Mouse (Mus musculus): ENCODE measurements around the gene Atg7.

Gene Atg7

DNA sequence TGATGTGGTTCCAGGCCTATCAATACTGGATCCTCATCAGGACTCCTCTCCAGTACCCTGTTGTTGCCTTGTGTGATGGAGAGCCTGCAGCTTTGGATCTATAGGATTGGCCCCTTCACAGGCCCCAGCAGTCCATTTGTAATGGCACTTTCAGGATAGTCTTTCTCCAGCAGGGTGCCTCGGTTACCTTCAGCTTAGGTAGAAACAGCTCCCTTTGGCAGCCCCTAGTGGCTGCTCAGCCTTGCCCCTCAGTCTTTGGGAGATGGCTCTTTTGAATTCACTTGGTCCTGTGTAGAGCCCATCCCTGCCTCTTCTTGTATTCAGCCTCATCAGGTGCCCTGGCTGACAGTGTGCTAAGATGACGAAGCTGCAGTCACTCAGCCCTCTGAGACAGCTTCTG is 184.0 kb downstream of the Atg7 start:
- DNase-seq = no peak

DNA sequence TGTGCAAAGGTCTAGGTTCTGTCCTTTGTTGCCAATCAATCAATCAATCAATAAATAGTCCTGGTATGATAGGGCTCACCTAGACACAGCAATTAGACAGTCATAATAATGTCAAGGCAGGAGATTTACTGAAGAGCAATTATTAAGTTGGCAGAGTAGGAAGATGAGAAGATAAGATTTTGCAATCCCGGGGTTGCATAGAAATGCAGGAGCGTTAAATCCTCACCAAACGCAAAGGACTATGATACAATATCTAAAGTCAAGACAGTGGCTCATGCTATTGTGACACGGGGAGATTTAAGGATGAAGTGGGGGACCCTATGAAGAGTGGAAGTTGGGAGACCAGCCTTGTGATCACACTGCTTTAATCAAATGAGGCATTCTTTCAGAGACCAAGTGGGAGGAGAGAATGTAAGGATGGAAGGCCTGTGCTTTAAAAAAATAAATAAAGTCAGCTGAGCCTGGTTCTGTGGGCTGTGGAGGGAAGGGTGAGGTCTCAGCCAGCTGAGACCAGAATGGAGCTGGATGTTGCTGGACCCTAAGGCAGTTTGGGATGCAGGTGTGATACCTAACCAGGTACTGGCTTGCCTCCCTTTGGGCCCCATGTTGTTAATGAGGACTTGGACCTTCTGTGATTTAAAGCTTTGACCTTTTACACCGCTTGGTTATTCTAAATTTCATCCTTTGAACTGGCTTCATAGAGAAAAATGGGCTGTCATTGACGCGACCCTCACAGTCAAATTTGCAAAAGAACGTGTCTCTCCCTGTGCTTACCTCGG is 187.0 kb downstream of the Atg7 start:
- no peak for DNase-seq

GRCm38 (mm10) chr6:114831807-114832206 is 188.9 kb downstream of the Atg7 start:
- no peak for DNase-seq

DNA sequence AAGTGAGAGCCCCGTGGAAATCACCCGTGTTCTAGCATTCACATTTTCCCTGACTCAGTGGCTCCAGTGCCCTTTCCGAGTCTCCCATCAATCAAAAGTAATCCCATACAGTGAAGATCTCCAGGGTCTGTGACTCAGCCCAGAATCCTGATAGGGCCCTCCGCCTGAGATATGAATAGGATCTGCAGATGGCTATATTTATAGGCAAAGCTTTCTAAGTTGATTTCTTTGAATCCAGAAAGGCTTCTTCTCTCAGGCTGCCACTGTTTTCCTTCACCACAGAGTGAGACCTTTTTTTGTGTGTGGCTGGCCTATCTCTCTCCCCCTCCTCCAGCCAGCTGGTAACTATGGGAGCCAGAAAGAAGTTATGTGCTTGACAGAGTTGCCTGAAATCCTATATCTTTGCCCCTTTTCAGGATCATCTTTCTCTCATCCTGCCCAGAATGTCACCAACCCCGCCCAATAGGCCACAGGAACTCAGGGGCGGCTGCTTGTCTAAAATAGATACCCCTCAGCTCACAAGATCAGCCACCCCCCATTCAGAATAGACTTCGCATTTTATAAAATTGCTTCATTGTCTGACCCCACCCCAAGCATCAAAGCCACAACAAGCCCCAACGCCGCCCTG is 190.3 kb downstream of the Atg7 start:
- DNase-seq = no peak

DNA sequence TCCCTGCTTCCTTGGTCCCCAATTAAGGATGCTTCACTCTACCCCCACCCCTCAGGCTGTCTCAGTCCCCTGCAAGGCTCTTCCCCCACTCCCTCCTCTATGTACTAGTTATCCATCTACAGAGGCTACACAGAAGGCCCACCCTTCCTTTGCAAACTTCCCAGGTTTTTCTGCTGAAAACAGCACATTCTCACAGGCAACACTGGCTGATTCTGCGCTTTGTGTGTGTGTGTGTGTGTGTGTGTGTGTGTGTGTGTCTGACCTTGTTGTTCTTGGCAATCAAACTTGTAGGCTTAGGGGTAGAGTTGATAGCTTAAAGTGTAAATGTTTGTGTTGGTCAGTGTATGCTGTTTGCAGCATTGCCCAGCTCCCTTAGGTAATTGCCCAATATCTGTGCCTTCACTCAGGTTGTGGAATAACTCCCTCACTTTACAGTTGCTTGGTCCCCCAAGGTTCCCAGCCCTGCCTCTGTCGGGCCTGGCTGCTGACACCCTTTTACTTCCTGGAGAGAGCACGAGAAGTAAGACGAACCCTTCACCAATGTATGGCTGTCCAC is 191.0 kb downstream of the Atg7 start:
- no peak for DNase-seq

GRCm38 (mm10) chr6:114835344-114835743 is 192.4 kb downstream of the Atg7 start:
- no peak for DNase-seq

DNA sequence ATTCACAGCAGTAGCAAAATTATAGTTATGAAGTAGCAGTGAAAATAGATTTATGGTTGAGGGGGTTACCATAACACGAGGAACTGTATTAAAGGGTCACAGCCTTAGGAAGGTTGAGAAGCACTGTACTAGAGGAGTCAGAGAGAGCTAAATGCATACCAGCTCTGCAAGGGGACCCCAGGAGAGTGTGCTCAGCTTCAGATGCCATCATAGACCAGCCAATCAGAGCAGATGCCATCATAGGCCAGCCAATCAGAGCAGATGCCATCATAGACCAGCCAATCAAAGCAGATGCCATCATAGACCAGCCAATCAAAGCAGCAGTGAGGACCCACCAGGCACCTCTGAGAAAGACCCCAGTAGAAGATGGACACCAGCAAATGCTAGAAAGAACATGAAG is 192.9 kb downstream of the Atg7 start:
- no peak for DNase-seq

DNA sequence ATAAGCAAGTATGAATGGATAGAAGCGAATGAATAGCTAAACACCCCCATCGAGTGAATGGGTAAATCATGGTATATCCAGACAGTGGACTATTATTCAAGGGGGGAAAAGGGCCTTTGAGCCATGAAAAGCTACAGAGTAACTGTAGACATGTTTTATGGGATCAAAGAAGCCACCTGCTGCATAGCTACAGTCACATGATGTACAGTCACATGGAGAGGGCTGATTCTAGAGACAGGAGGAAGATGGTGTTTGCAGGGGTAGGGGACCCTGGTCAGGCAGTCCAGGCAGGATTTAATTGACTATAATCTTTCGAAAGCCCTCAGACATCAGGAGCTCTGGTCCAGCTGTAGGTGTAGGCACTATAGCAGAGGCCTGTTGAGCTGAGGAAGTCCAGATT is 193.5 kb downstream of the Atg7 start:
- no peak for DNase-seq

- DNase-seq = no peak
Observed at GRCm38 (mm10) chr6:114838872-114839271, 196.0 kb downstream of the Atg7 start.

- no peak for DNase-seq
Observed at GRCm38 (mm10) chr6:114840012-114840411, 197.1 kb downstream of the Atg7 start.

DNA sequence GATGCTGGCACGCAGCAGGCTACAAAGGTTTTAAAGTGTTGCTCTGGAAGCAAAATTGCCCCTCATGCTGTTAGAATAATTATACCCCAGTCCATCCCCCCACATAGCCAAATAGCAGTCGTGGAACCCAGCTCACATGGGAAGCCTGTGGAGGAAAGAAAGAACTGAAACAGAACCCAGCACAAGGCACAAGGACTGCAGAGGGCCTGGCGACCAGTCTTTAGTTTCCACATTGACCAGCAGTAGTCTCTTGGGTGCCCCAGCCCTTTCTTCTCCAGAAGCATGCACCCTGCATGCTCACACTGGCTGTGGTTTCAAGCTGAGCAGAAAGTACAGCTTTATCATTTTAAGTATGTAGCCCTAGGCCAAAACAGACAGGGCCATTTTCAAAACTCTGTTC is 199.2 kb downstream of the Atg7 start:
- no peak for DNase-seq

- DNase-seq = no peak
Observed at GRCm38 (mm10) chr6:114842863-114843262, 200.0 kb downstream of the Atg7 start.

- DNase-seq = no peak
Observed at GRCm38 (mm10) chr6:114846153-114846772, 203.4 kb downstream of the Atg7 start.

DNA sequence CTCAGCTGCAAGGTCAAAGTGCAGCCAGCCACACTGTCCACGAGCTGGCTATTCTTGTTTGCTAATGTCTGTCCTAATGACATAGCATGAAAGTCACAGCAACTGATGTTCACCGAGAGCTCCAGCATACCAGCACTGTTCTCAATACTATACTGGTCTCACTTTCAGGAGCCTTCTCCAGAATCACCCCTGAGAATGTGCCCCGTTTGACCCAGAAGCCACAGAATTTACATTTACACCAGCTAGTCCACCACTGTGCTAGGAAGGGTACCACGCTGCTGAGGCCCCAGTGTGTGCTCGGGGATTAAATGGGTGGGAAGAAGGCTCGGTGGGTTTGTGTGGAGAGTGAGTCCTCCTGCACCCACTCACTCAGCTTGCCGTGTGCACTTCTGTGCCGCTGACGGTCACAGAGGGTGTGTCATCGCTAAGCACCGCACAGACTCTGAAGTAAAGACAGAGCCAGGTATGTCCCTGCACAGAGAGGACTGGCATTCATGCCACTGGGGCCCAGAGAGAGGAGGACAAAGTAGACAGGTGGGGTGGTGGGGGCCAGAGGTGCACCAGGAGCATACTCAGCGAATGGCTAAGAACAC is 204.8 kb downstream of the Atg7 start:
- no peak for DNase-seq

- no peak for DNase-seq
Observed at GRCm38 (mm10) chr6:114848761-114849160, 205.9 kb downstream of the Atg7 start.

DNA sequence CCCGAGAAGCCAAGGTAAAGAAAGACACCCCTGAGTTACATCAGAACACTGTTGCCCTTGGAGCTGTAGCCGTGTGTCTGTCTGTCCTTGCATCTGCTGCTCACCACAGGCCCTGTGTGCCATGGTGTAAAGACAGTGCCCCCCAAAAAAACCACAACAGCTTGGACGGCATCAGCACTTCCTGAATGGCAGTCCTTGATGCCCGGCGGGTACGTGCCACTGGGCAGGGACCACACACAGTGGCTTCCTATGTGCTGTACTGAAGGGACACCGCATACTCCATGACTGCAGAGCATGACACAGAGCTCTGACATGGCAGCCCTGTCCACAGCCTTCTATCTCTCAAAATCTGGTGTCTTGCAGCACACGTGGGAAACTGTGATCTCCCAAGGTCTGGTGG is 206.9 kb downstream of the Atg7 start:
- DNase-seq = no peak

- DNase-seq = no peak
Observed at GRCm38 (mm10) chr6:114851688-114852087, 208.8 kb downstream of the Atg7 start.

DNA sequence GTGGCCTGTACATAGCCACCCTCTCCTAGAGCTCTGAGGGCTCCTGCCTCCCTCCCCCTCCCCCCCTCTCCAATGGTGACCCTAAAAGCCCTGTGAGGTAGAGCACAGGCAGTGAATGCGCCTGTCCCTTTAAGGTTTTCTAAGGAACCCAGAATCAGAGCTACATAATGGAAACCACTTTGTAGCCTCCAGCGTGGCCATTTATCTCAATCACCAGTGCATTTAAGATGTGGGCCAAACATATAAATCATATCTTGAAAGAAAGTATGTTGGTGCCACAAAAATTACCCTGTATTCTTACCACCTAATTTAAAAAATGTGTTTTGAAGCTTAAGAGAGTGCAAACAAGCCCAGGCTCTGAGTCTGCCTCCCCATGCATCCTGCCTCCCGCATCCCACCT is 209.8 kb downstream of the Atg7 start:
- no peak for DNase-seq

GRCm38 (mm10) chr6:114854368-114854767 is 211.5 kb downstream of the Atg7 start:
- DNase-seq = no peak

DNA sequence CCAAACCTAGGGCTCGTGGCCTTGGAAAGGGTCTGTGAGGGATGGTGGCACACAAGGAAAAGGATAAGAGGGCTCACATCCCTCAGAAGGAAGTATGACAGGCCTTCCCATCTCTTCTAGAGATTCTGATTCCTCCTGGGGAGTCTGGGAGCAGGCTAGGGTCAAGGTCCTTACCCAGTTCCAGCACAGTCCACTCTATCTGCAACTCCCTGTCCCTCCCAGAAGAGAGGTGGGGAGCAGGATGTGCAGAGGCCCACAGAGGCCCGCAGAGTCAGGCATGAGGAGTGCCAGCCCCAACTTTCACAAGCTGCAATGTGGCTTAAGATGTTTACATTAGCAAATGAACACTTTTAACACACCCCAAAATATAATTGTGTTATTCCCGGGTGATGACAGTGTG is 212.7 kb downstream of the Atg7 start:
- DNase-seq = no peak

DNA sequence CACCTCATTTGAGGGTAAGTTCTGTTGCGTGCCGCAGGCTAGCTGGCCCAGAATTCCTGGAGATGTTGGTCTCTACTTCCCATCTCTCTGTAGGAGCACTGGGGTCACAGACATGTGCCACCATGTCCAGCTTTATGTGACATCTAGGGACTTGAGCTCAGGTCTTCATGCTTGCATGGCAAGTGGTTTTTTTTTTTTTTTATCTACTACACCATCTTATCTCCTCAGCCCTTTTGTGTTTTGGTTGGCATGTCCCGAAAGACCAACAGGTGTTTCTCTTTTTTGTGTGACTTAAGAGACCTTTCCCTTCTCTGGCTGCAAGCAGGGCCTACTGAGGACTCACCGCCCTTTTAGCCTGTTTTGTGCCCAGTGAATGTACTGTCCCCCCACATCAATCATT is 213.6 kb downstream of the Atg7 start:
- no peak for DNase-seq

DNA sequence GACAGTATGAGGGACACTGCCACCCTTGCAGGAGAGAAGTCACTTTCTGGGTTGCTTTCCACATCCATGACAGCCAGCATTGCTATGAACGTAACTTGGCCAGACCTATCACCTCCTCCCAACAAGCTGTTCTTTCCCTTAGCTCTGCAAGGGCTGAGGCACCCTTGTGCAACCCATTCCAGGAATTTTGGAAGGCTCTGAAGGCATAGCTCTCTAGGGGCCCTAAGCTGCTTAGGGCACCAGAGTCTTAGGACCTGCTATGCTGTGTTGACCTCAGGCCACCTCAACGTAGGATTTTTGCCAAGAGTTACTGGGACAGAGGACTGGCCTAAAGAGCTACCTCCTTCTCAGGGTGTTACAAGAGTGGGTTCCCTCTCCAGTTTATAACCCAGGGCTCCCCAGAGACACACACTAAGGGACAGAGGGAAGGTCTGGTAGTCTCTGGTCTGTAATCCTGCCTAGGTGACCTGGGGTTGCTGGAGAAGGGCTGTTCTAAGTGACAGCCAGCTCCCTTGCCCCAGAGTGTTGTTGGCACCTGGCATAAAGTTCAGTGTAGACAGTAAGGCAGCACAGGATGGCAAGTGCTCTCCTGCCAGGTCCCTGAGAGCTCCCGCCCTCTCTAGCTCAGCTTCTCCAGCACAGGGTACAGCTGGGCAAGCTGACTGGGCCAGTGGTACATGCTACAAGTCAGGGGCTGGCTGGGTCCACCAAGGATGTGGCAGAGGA is 215.3 kb downstream of the Atg7 start:
- no peak for DNase-seq

GRCm38 (mm10) chr6:114858722-114859053 is 215.8 kb downstream of the Atg7 start:
- no peak for DNase-seq

Measured in thymus, postnatal 36 days (tissue).